Mouse (Mus musculus): ENCODE results near the gene Podxl.

The Podxl gene

GRCm38 (mm10) chr6:31563235-31564181 lies at the start of gene Podxl:
Gene Podxl, minus strand, starts transcription at chr6:31563981.
- no peak for DNase-seq (ENCODE audit: extremely low spot score, low read depth, low spot score)

- DNase-seq (ENCODE audit: extremely low spot score, low read depth, low spot score): no peak
Observed at GRCm38 (mm10) chr6:31612560-31613270, 48.9 kb upstream of the Podxl start.

GRCm38 (mm10) chr6:31606429-31606828 lies 42.6 kb upstream of the Podxl start:
- no peak for DNase-seq (ENCODE audit: extremely low spot score, low read depth, low spot score)

- no peak for DNase-seq (ENCODE audit: extremely low spot score, low read depth, low spot score)
Observed at GRCm38 (mm10) chr6:31604629-31605265, 41.0 kb upstream of the Podxl start.

GRCm38 (mm10) chr6:31602489-31602888 lies 38.7 kb upstream of the Podxl start:
- DNase-seq (ENCODE audit: extremely low spot score, low read depth, low spot score): no peak

GRCm38 (mm10) chr6:31601131-31601530 lies 37.4 kb upstream of the Podxl start:
- DNase-seq (ENCODE audit: extremely low spot score, low read depth, low spot score): no peak

GRCm38 (mm10) chr6:31599863-31600262 lies 36.1 kb upstream of the Podxl start:
- no peak for DNase-seq (ENCODE audit: extremely low spot score, low read depth, low spot score)

- no peak for DNase-seq (ENCODE audit: extremely low spot score, low read depth, low spot score)
Observed at GRCm38 (mm10) chr6:31598349-31598911, 34.6 kb upstream of the Podxl start.

- no peak for DNase-seq (ENCODE audit: extremely low spot score, low read depth, low spot score)
Observed at GRCm38 (mm10) chr6:31597136-31597460, 33.3 kb upstream of the Podxl start.

- DNase-seq (ENCODE audit: extremely low spot score, low read depth, low spot score): peak; percentile 30
Observed at GRCm38 (mm10) chr6:31596346-31597135, 32.8 kb upstream of the Podxl start.

- no peak for DNase-seq (ENCODE audit: extremely low spot score, low read depth, low spot score)
Observed at GRCm38 (mm10) chr6:31592579-31593238, 28.9 kb upstream of the Podxl start.

- no peak for DNase-seq (ENCODE audit: extremely low spot score, low read depth, low spot score)
Observed at GRCm38 (mm10) chr6:31592128-31592527, 28.3 kb upstream of the Podxl start.

GRCm38 (mm10) chr6:31591676-31592075 lies 27.9 kb upstream of the Podxl start:
- no peak for DNase-seq (ENCODE audit: extremely low spot score, low read depth, low spot score)

- DNase-seq (ENCODE audit: extremely low spot score, low read depth, low spot score): no peak
Observed at GRCm38 (mm10) chr6:31590754-31591153, 27.0 kb upstream of the Podxl start.

- no peak for DNase-seq (ENCODE audit: extremely low spot score, low read depth, low spot score)
Observed at GRCm38 (mm10) chr6:31589268-31589667, 25.5 kb upstream of the Podxl start.

GRCm38 (mm10) chr6:31587655-31588054 lies 23.9 kb upstream of the Podxl start:
- DNase-seq (ENCODE audit: extremely low spot score, low read depth, low spot score): no peak

GRCm38 (mm10) chr6:31586127-31586526 lies 22.3 kb upstream of the Podxl start:
- no peak for DNase-seq (ENCODE audit: extremely low spot score, low read depth, low spot score)

- no peak for DNase-seq (ENCODE audit: extremely low spot score, low read depth, low spot score)
Observed at GRCm38 (mm10) chr6:31576151-31576550, 12.4 kb upstream of the Podxl start.

GRCm38 (mm10) chr6:31575063-31575462 lies 11.3 kb upstream of the Podxl start:
- no peak for DNase-seq (ENCODE audit: extremely low spot score, low read depth, low spot score)

- no peak for DNase-seq (ENCODE audit: extremely low spot score, low read depth, low spot score)
Observed at GRCm38 (mm10) chr6:31571459-31571858, 7.7 kb upstream of the Podxl start.
